Mouse (Mus musculus): ENCODE data around the gene B3gat3.

- TF ChIP-seq POLR2A (IDR thresholded peaks at IDR 0.05; ENCODE audit: borderline replicate concordance, low read depth, low read length) (no peak), CTCF (IDR thresholded peaks at IDR 0.05; ENCODE audit: low read depth, low read length) (no peak)
These were observed 24.6 kb downstream of the B3gat3 start for GRCm38 (mm10) chr19:8944750-8945149.

Measured in bone marrow macrophage, adult 2 months (primary cell).